Mouse (Mus musculus): Measurements from ENCODE around the gene Myo18a. TPM values are rescaled to one million over a fixed set of nuclear protein-coding genes. Genes with fewer than 3 reads are reported as not detected.

Myo18a gene
- polyA plus RNA-seq, 1 experiment from 2014 or later: 42.3 TPM

DNA sequence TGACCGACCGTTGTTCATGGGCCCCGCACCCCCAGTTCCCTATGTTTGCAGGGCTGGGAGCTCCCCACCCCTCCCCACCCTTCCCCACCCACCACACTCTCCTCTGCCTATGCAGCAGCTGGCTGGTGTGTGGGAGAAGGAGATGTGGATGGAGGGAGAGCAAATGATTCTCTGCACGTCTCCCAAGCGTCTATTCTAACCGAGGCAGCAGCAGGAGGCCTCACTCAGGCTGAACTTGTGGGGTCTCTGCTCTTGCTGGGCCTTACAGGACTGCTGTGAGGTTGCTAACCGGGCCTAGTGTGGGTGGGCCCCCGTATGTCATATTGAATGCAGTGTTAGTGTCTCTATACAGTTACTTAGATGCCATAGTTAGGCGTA, 37.4 kb downstream of the Myo18a start:
- no peak overlapping the region for H3K27ac ChIP-seq (replicated peaks; ENCODE audit: low read depth, low read length)

GRCm38 (mm10) chr11:77800869-77801701, 38.0 kb downstream of the Myo18a start:
- ATAC-seq (ENCODE audit: low FRiP score, low TSS enrichment): no peak
- no peaks in the 10 kb centered on the region for H3K27me3 ChIP-seq (ENCODE audit: control insufficient read depth, insufficient read depth, low read length)
- H3K4me2 ChIP-seq (ENCODE audit: low read length): no peak overlapping the region
- H3K4me3 ChIP-seq (replicated peaks; ENCODE audit: low read depth, low read length): no peak overlapping the region
- H3K27ac ChIP-seq (replicated peaks; ENCODE audit: low read depth, low read length): no peak overlapping the region
- peak; percentile 11 for DNase-seq
- no peak overlapping the region for H3K9ac ChIP-seq (replicated peaks; ENCODE audit: low read length)
- WGBS: 35% methylated on average over 15 of the region's 15 CpGs
- no peaks in the 10 kb centered on the region for H3K4me1 ChIP-seq (ENCODE audit: control insufficient read depth, insufficient read depth, low read length)
- H3K9me3 ChIP-seq (ENCODE audit: control insufficient read depth, low read length): no peaks in the 10 kb centered on the region
- H3K36me3 ChIP-seq (ENCODE audit: control insufficient read depth, insufficient read depth, low read length): no peaks in the 10 kb centered on the region

More for the DNA sequence above, 37.4 kb downstream of the Myo18a start:
- WGBS: 74% methylated on average over 9 of the region's 9 CpGs
- no peak for DNase-seq
- Histone ChIP-seq H3K4me2 (ENCODE audit: low read length) (no peak overlapping the region), H3K4me1 (ENCODE audit: control insufficient read depth, insufficient read depth, low read length) (no peaks in the 10 kb centered on the region), H3K9me3 (ENCODE audit: control insufficient read depth, low read length) (no peaks in the 10 kb centered on the region), H3K27me3 (ENCODE audit: control insufficient read depth, insufficient read depth, low read length) (no peaks in the 10 kb centered on the region), H3K9ac (replicated peaks; ENCODE audit: low read length) (no peak overlapping the region), H3K4me3 (replicated peaks; ENCODE audit: low read depth, low read length) (no peak overlapping the region), H3K36me3 (ENCODE audit: control insufficient read depth, insufficient read depth, low read length) (no peaks in the 10 kb centered on the region)
- no peak for ATAC-seq (ENCODE audit: low FRiP score, low TSS enrichment)

- DNase-seq (no peak), ATAC-seq (ENCODE audit: low FRiP score, low TSS enrichment) (no peak)
- Histone ChIP-seq H3K27me3 (ENCODE audit: control insufficient read depth, insufficient read depth, low read length) (no peaks in the 10 kb centered on the region), H3K4me1 (ENCODE audit: control insufficient read depth, insufficient read depth, low read length) (no peaks in the 10 kb centered on the region), H3K27ac (replicated peaks; ENCODE audit: low read depth, low read length) (no peak overlapping the region), H3K4me2 (ENCODE audit: low read length) (no peak overlapping the region), H3K9me3 (ENCODE audit: control insufficient read depth, low read length) (no peaks in the 10 kb centered on the region), H3K9ac (replicated peaks; ENCODE audit: low read length) (no peak overlapping the region), H3K36me3 (ENCODE audit: control insufficient read depth, insufficient read depth, low read length) (no peaks in the 10 kb centered on the region), H3K4me3 (replicated peaks; ENCODE audit: low read depth, low read length) (no peak overlapping the region)
- WGBS: 69% methylated on average over 9 of the region's 9 CpGs
These were observed 39.4 kb downstream of the Myo18a start for GRCm38 (mm10) chr11:77802341-77802865.

DNA sequence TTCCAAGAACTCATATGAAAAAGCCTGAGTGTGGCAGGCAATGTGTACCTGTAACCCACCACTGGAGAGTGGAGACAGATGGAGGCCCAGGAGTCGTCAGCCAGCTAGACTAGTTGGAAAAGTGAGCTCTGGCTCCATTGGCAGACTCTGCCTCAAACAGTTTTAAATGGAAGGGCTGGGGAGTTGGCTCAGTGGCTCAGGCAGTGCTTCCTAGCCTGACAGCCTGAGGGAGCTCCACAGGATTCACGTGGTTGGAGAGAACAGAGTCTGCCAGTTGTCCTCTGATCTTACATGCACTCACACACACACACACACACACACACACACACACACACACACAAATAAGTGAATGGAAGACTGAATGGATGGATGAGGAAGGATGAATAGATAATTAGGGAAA, 43.2 kb downstream of the Myo18a start:
- H3K4me2 ChIP-seq (ENCODE audit: low read length): no peak overlapping the region
- ATAC-seq (ENCODE audit: low FRiP score, low TSS enrichment) (no peak), DNase-seq (no peak)
- H3K27ac ChIP-seq (replicated peaks; ENCODE audit: low read depth, low read length): no peak overlapping the region
- H3K4me3 ChIP-seq (replicated peaks; ENCODE audit: low read depth, low read length): no peak overlapping the region
- 16% methylated on average over 2 of the region's 2 CpGs for WGBS
- H3K4me1 ChIP-seq (ENCODE audit: control insufficient read depth, insufficient read depth, low read length): peaks cover 15% of the 10 kb centered on the region
- H3K9ac ChIP-seq (replicated peaks; ENCODE audit: low read length): no peak overlapping the region
- no peaks in the 10 kb centered on the region for H3K36me3 ChIP-seq (ENCODE audit: control insufficient read depth, insufficient read depth, low read length)
- H3K27me3 ChIP-seq (ENCODE audit: control insufficient read depth, insufficient read depth, low read length): no peaks in the 10 kb centered on the region
- H3K9me3 ChIP-seq (ENCODE audit: control insufficient read depth, low read length): no peaks in the 10 kb centered on the region

GRCm38 (mm10) chr11:77806855-77807254, 43.8 kb downstream of the Myo18a start:
- no peak overlapping the region for H3K9ac ChIP-seq (replicated peaks; ENCODE audit: low read length)
- peaks cover under 1% of the 10 kb centered on the region; the same call in 1 of the 2 replicates for H3K36me3 ChIP-seq (ENCODE audit: control insufficient read depth, insufficient read depth, low read length)
- no peak overlapping the region for H3K4me2 ChIP-seq (ENCODE audit: low read length)
- no peaks in the 10 kb centered on the region for H3K9me3 ChIP-seq (ENCODE audit: control insufficient read depth, low read length)
- peaks cover 15% of the 10 kb centered on the region for H3K4me1 ChIP-seq (ENCODE audit: control insufficient read depth, insufficient read depth, low read length)
- WGBS: 85% methylated on average over 6 of the region's 6 CpGs
- H3K4me3 ChIP-seq (replicated peaks; ENCODE audit: low read depth, low read length): no peak overlapping the region
- ATAC-seq (ENCODE audit: low FRiP score, low TSS enrichment) (no peak), DNase-seq (no peak)
- H3K27ac ChIP-seq (replicated peaks; ENCODE audit: low read depth, low read length): no peak overlapping the region
- H3K27me3 ChIP-seq (ENCODE audit: control insufficient read depth, insufficient read depth, low read length): no peaks in the 10 kb centered on the region

GRCm38 (mm10) chr11:77808051-77808465, 45.0 kb downstream of the Myo18a start:
- Histone ChIP-seq H3K9ac (replicated peaks; ENCODE audit: low read length) (no peak overlapping the region), H3K9me3 (ENCODE audit: control insufficient read depth, low read length) (no peaks in the 10 kb centered on the region)

GRCm38 (mm10) chr11:77809215-77809614, 46.2 kb downstream of the Myo18a start:
- 57% methylated on average over 4 of the region's 4 CpGs for WGBS
- Histone ChIP-seq H3K27ac (replicated peaks; ENCODE audit: low read depth, low read length) (no peak overlapping the region), H3K4me3 (replicated peaks; ENCODE audit: low read depth, low read length) (no peak overlapping the region), H3K9me3 (ENCODE audit: control insufficient read depth, low read length) (no peaks in the 10 kb centered on the region), H3K4me2 (ENCODE audit: low read length) (no peak overlapping the region), H3K27me3 (ENCODE audit: control insufficient read depth, insufficient read depth, low read length) (no peaks in the 10 kb centered on the region), H3K9ac (replicated peaks; ENCODE audit: low read length) (no peak overlapping the region), H3K36me3 (ENCODE audit: control insufficient read depth, insufficient read depth, low read length) (peaks cover 8% of the 10 kb centered on the region; the same call in 1 of the 2 replicates), H3K4me1 (ENCODE audit: control insufficient read depth, insufficient read depth, low read length) (peaks cover 15% of the 10 kb centered on the region)
- no peak for DNase-seq
- ATAC-seq (ENCODE audit: low FRiP score, low TSS enrichment): no peak

More at GRCm38 (mm10) chr11:77808051-77808465, 45.0 kb downstream of the Myo18a start:
- ATAC-seq (ENCODE audit: low FRiP score, low TSS enrichment) (no peak), DNase-seq (peak; percentile 55)
- Histone ChIP-seq H3K4me3 (replicated peaks; ENCODE audit: low read depth, low read length) (no peak overlapping the region), H3K4me2 (ENCODE audit: low read length) (no peak overlapping the region), H3K36me3 (ENCODE audit: control insufficient read depth, insufficient read depth, low read length) (peaks cover 8% of the 10 kb centered on the region; the same call in 1 of the 2 replicates), H3K27ac (replicated peaks; ENCODE audit: low read depth, low read length) (peak overlapping the region; percentile 55), H3K27me3 (ENCODE audit: control insufficient read depth, insufficient read depth, low read length) (no peaks in the 10 kb centered on the region), H3K4me1 (ENCODE audit: control insufficient read depth, insufficient read depth, low read length) (peaks cover 15% of the 10 kb centered on the region)
- WGBS: 15% methylated on average over 5 of the region's 5 CpGs

- no peak overlapping the region for H3K9ac ChIP-seq (replicated peaks; ENCODE audit: low read length)
- H3K4me3 ChIP-seq (replicated peaks; ENCODE audit: low read depth, low read length): no peak overlapping the region
- no peak for ATAC-seq (ENCODE audit: low FRiP score, low TSS enrichment)
- DNase-seq: no peak
- peaks cover 15% of the 10 kb centered on the region for H3K4me1 ChIP-seq (ENCODE audit: control insufficient read depth, insufficient read depth, low read length)
- H3K4me2 ChIP-seq (ENCODE audit: low read length): no peak overlapping the region
- WGBS: 93% methylated on average over 6 of the region's 6 CpGs
- H3K9me3 ChIP-seq (ENCODE audit: control insufficient read depth, low read length): no peaks in the 10 kb centered on the region
- peaks cover 8% of the 10 kb centered on the region; the same call in 1 of the 2 replicates for H3K36me3 ChIP-seq (ENCODE audit: control insufficient read depth, insufficient read depth, low read length)
- H3K27me3 ChIP-seq (ENCODE audit: control insufficient read depth, insufficient read depth, low read length): no peaks in the 10 kb centered on the region
- H3K27ac ChIP-seq (replicated peaks; ENCODE audit: low read depth, low read length): no peak overlapping the region
These were observed 47.0 kb downstream of the Myo18a start for GRCm38 (mm10) chr11:77810018-77810417.

- H3K27me3 ChIP-seq (ENCODE audit: control insufficient read depth, insufficient read depth, low read length): no peaks in the 10 kb centered on the region
- no peak overlapping the region for H3K4me3 ChIP-seq (replicated peaks; ENCODE audit: low read depth, low read length)
- H3K9me3 ChIP-seq (ENCODE audit: control insufficient read depth, low read length): no peaks in the 10 kb centered on the region
- ATAC-seq (ENCODE audit: low FRiP score, low TSS enrichment) (no peak), DNase-seq (no peak)
- no peak overlapping the region for H3K4me2 ChIP-seq (ENCODE audit: low read length)
- 80% methylated on average over 2 of the region's 2 CpGs for WGBS
- no peak overlapping the region for H3K9ac ChIP-seq (replicated peaks; ENCODE audit: low read length)
- no peaks in the 10 kb centered on the region for H3K4me1 ChIP-seq (ENCODE audit: control insufficient read depth, insufficient read depth, low read length)
- H3K27ac ChIP-seq (replicated peaks; ENCODE audit: low read depth, low read length): no peak overlapping the region
- peaks cover 24% of the 10 kb centered on the region for H3K36me3 ChIP-seq (ENCODE audit: control insufficient read depth, insufficient read depth, low read length)
These were observed 50.9 kb downstream of the Myo18a start for GRCm38 (mm10) chr11:77813969-77814368.

Measured in midbrain, embryonic 14.5 days (tissue).